Mouse (Mus musculus): ENCODE results near the gene Tmem163.

- no peak for TF ChIP-seq ZKSCAN1 (IDR thresholded peaks at IDR 0.05; ENCODE audit: borderline replicate concordance, low read depth, low read length)
- no peak for TF ChIP-seq ETS1 (conservative IDR thresholded peaks at IDR 0.05; ENCODE audit: low read depth, low read length)
- no peak for TF ChIP-seq CTCF (conservative IDR thresholded peaks at IDR 0.05 in 1 of 2, IDR thresholded peaks at IDR 0.05 in 1 of 2; ENCODE audit: low read depth in 2 of 2, low read length in 2 of 2)
- TF ChIP-seq JUN (IDR thresholded peaks at IDR 0.05; ENCODE audit: insufficient read depth, low read depth, low read length) = no peak
These were observed 3.2 kb downstream of the Tmem163 start for GRCm38 (mm10) chr1:127676116-127676515.
